Mouse (Mus musculus) embryonic fibroblast, embryonic 13.5 days (primary cell): Measurements from ENCODE around the gene Neurl1b. TPM values are rescaled to one million over a fixed set of nuclear protein-coding genes. Genes with fewer than 3 reads are reported as not detected.

Source experiments
- H3K27ac ChIP-seq: 2 replicates; pipeline ENCODE4 v1.5.1; 2012; ENCODE audit warnings: low read length, control low read depth, inconsistent platforms; ENCODE audit not compliant: insufficient read depth
- H3K4me1 ChIP-seq: 2 replicates; pipeline ENCODE4 v1.6.1; 2011; ENCODE audit warnings: low read length; ENCODE audit not compliant: control insufficient read depth, insufficient read depth
- H3K4me3 ChIP-seq: 2 replicates; pipeline ENCODE4 v1.5.1; 2011; ENCODE audit warnings: mild to moderate bottlenecking, control low read depth, low read length; ENCODE audit not compliant: insufficient read depth
- CTCF ChIP-seq: IDR thresholded peaks from 2 replicates; pipeline ENCODE4 v1.5.1; 2011; ENCODE audit warnings: mild to moderate bottlenecking, control low read depth, low read length, moderate library complexity, borderline replicate concordance; ENCODE audit not compliant: insufficient read depth
- POLR2A ChIP-seq: IDR thresholded peaks from 2 replicates; pipeline ENCODE4 v1.6.1; 2011; ENCODE audit warnings: low read depth, mild to moderate bottlenecking, control low read depth, low read length, moderate library complexity
- polyA plus RNA-seq: library from polyadenylated mRNA; stranded (reverse); fragments of >200 nt; gene quantifications from 2 replicates; pipeline ENCODE4 v1.2.4, GENCODE M21; 2011; ENCODE audit warnings: low read depth; ENCODE audit not compliant: missing spikeins, insufficient read length

Neurl1b gene
- polyA plus RNA-seq, 1 experiment = 2.4 TPM

- TF ChIP-seq CTCF = peak; percentile 55; the same call in 1 of the 2 replicates
- TF ChIP-seq POLR2A = no peak
- H3K4me1 ChIP-seq = no peaks in the 10 kb centered on the region
- H3K27ac ChIP-seq = 0 out of 2 replicates have a peak overlapping the region, but pooled peaks have one; percentile 1
- H3K4me3 ChIP-seq = no peak overlapping the region
Observed at GRCm38 (mm10) chr17:26451651-26452295, 37.1 kb downstream of the Neurl1b start.

- Histone ChIP-seq H3K27ac (0 out of 2 replicates have a peak overlapping the region, but pooled peaks have one; percentile 1), H3K4me3 (no peak overlapping the region), H3K4me1 (no peaks in the 10 kb centered on the region)
- TF ChIP-seq CTCF = no peak
- TF ChIP-seq POLR2A = no peak
Observed at GRCm38 (mm10) chr17:26452371-26452972, 37.8 kb downstream of the Neurl1b start.

- Histone ChIP-seq H3K4me3 (no peak overlapping the region), H3K4me1 (no peaks in the 10 kb centered on the region), H3K27ac (no peak overlapping the region)
- TF ChIP-seq POLR2A = no peak
- no peak for TF ChIP-seq CTCF
Observed at GRCm38 (mm10) chr17:26457506-26457905, 42.9 kb downstream of the Neurl1b start.

- no peak overlapping the region for H3K27ac ChIP-seq
- TF ChIP-seq POLR2A = no peak
- TF ChIP-seq CTCF = no peak
- no peaks in the 10 kb centered on the region for H3K4me1 ChIP-seq
- no peak overlapping the region for H3K4me3 ChIP-seq
Observed at GRCm38 (mm10) chr17:26458049-26458448, 43.4 kb downstream of the Neurl1b start.

- TF ChIP-seq POLR2A = no peak
- peak; percentile 92 for TF ChIP-seq CTCF
- no peak overlapping the region for H3K27ac ChIP-seq
- H3K4me3 ChIP-seq = no peak overlapping the region
Observed at GRCm38 (mm10) chr17:26462634-26463170, 48.1 kb downstream of the Neurl1b start.

GRCm38 (mm10) chr17:26463432-26463831 is 48.8 kb downstream of the Neurl1b start:
- TF ChIP-seq POLR2A = no peak

More at GRCm38 (mm10) chr17:26462634-26463170, 48.1 kb downstream of the Neurl1b start:
- no peaks in the 10 kb centered on the region for H3K4me1 ChIP-seq

GRCm38 (mm10) chr17:26463984-26464383 is 49.4 kb downstream of the Neurl1b start:
- Histone ChIP-seq H3K4me3 (no peak overlapping the region), H3K27ac (no peak overlapping the region), H3K4me1 (no peaks in the 10 kb centered on the region)
- TF ChIP-seq CTCF = no peak
- no peak for TF ChIP-seq POLR2A

More at GRCm38 (mm10) chr17:26463432-26463831, 48.8 kb downstream of the Neurl1b start:
- no peak overlapping the region for H3K27ac ChIP-seq
- H3K4me3 ChIP-seq = no peak overlapping the region
- H3K4me1 ChIP-seq = no peaks in the 10 kb centered on the region

GRCm38 (mm10) chr17:26464481-26464880 is 49.9 kb downstream of the Neurl1b start:
- no peak overlapping the region for H3K27ac ChIP-seq
- H3K4me3 ChIP-seq = no peak overlapping the region
- TF ChIP-seq POLR2A (no peak), CTCF (no peak)
- H3K4me1 ChIP-seq = no peaks in the 10 kb centered on the region

GRCm38 (mm10) chr17:26464972-26465371 is 50.3 kb downstream of the Neurl1b start:
- H3K4me3 ChIP-seq = no peak overlapping the region
- no peak overlapping the region for H3K27ac ChIP-seq
- no peaks in the 10 kb centered on the region for H3K4me1 ChIP-seq
- TF ChIP-seq CTCF (no peak), POLR2A (no peak)

- no peak overlapping the region for H3K27ac ChIP-seq
- no peak overlapping the region for H3K4me3 ChIP-seq
- TF ChIP-seq CTCF = peak; percentile 68
- TF ChIP-seq POLR2A = no peak
- no peaks in the 10 kb centered on the region for H3K4me1 ChIP-seq
Observed at GRCm38 (mm10) chr17:26466741-26467150, 52.1 kb downstream of the Neurl1b start.
